25 mouse cellular contexts compared by ENCODE assay signal in the genomic region with DNA sequence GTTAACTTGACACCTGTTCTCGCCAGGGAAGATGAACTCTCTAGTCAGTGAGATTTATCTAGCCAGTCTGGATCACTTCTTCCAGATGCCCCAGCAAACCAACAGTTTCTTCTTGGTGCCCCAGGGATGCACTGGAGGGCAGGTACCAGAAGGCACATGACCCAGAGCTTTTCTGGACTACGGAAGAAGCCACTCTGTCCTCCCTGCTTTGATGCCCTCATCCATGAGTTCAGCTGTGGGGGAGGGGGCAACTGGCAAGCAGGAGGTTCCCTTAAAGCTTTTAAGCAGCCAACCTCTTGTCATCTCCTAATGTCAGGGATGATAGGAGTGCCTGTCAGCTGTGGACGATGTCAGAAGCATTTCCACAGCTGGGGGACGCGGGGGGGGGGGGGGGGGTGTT. TPM values are rescaled to one million over a fixed set of nuclear protein-coding genes. Genes with fewer than 3 reads are reported as not detected.
DNase-seq lines count a peak whose midpoint lies in the region; ATAC-seq and TF ChIP-seq lines count a peak whose summit lies in the region.
"Had no signal": no experiment of that assay in that cellular context is flagged by ENCODE, and none has a peak within 500 bp of the region (broad histone marks: within the 10 kb centered on the region; RNA-seq: fewer than 3 reads in every experiment).

No protein-coding gene starts in this region.

- no peaks in the 10 kb centered on the region for H3K27me3 ChIP-seq in embryonic facial prominence, embryonic 11.5 days (ENCODE audit: control insufficient read depth, insufficient read depth, low read length)
- H3K27me3 ChIP-seq in embryonic facial prominence, embryonic 10.5 days (replicated peaks; ENCODE audit: low read depth, poor library complexity, severe bottlenecking) = no peaks in the 10 kb centered on the region
- no peaks in the 10 kb centered on the region for H3K27me3 ChIP-seq in heart, postnatal 0 days (ENCODE audit: control insufficient read depth, insufficient read depth, low read length)
- H3K27me3 ChIP-seq: embryonic facial prominence, embryonic 13.5 days; embryonic facial prominence, embryonic 15.5 days; forebrain, embryonic 12.5 days had no signal

- intact Hi-C loops in heart, postnatal 25 days (cut with DNase I) = no loop called here

- TF ChIP-seq CTCF in heart, postnatal 0 days (IDR thresholded peaks at IDR 0.05; ENCODE audit: low read depth) = no peak

- no peak overlapping the region for H3K27ac ChIP-seq in embryonic facial prominence, embryonic 11.5 days (replicated peaks; ENCODE audit: low read depth, low read length)
- no peak overlapping the region for H3K27ac ChIP-seq in embryonic facial prominence, embryonic 10.5 days (replicated peaks)
- H3K27ac ChIP-seq in heart, postnatal 0 days (ENCODE audit: low read depth) = no peak overlapping the region
- H3K27ac ChIP-seq: embryonic facial prominence, embryonic 13.5 days; embryonic facial prominence, embryonic 15.5 days; forebrain, embryonic 12.5 days had no signal

- H3K9ac ChIP-seq in embryonic facial prominence, embryonic 11.5 days (replicated peaks; ENCODE audit: low read length) = no peak overlapping the region
- H3K9ac ChIP-seq in heart, postnatal 0 days (replicated peaks; ENCODE audit: low read depth, low read length) = no peak overlapping the region
- H3K9ac ChIP-seq: embryonic facial prominence, embryonic 13.5 days; embryonic facial prominence, embryonic 15.5 days; forebrain, embryonic 12.5 days had no signal

- H3K4me2 ChIP-seq in embryonic facial prominence, embryonic 11.5 days (ENCODE audit: low read depth, low read length) = no peak overlapping the region
- no peak overlapping the region for H3K4me2 ChIP-seq in heart, postnatal 0 days (ENCODE audit: low read depth, low read length)
- H3K4me2 ChIP-seq: embryonic facial prominence, embryonic 13.5 days; embryonic facial prominence, embryonic 15.5 days; forebrain, embryonic 12.5 days had no signal

- no peaks in the 10 kb centered on the region for H3K9me3 ChIP-seq in embryonic facial prominence, embryonic 11.5 days (replicated peaks; ENCODE audit: control insufficient read depth, low read length)
- no peaks in the 10 kb centered on the region for H3K9me3 ChIP-seq in embryonic facial prominence, embryonic 10.5 days
- H3K9me3 ChIP-seq in heart, postnatal 0 days (replicated peaks; ENCODE audit: control insufficient read depth, low read length) = no peaks in the 10 kb centered on the region
- H3K9me3 ChIP-seq: embryonic facial prominence, embryonic 13.5 days; embryonic facial prominence, embryonic 15.5 days; forebrain, embryonic 10.5 days; forebrain, embryonic 12.5 days had no signal

- H3K4me3 ChIP-seq in embryonic facial prominence, embryonic 11.5 days (ENCODE audit: low read depth, low read length) = no peak overlapping the region
- H3K4me3 ChIP-seq in embryonic facial prominence, embryonic 10.5 days = no peak overlapping the region
- no peak overlapping the region for H3K4me3 ChIP-seq in heart, postnatal 0 days (ENCODE audit: low read depth, low read length)
- H3K4me3 ChIP-seq: embryonic facial prominence, embryonic 13.5 days; embryonic facial prominence, embryonic 15.5 days; erythroblast, embryonic 14.5 days; forebrain, embryonic 10.5 days; forebrain, embryonic 12.5 days had no signal

- H3K36me3 ChIP-seq in embryonic facial prominence, embryonic 11.5 days (replicated peaks; ENCODE audit: control insufficient read depth, insufficient read depth, low read depth, low read length) = no peaks in the 10 kb centered on the region
- H3K36me3 ChIP-seq in embryonic facial prominence, embryonic 10.5 days (replicated peaks) = no peaks in the 10 kb centered on the region
- no peaks in the 10 kb centered on the region for H3K36me3 ChIP-seq in heart, postnatal 0 days (replicated peaks; ENCODE audit: control insufficient read depth, insufficient read depth, low read length)
- H3K36me3 ChIP-seq: embryonic facial prominence, embryonic 13.5 days; embryonic facial prominence, embryonic 15.5 days; forebrain, embryonic 10.5 days; forebrain, embryonic 12.5 days had no signal

- 55% methylated on average over 4 of the region's 5 CpGs for WGBS in embryonic facial prominence, embryonic 11.5 days
- 46% methylated on average over 4 of the region's 5 CpGs for whole genome bisulfite sequencing in embryonic facial prominence, embryonic 10.5 days
- 34% methylated on average over 5 of the region's 5 CpGs for WGBS in heart, postnatal 0 days

- 0 out of 2 replicates have a peak, but pooled peaks have one; percentile 34 for ATAC-seq in embryonic facial prominence, embryonic 11.5 days (replicated peaks; ENCODE audit: insufficient number of reproducible peaks, low FRiP score, low TSS enrichment, low read depth)
- ATAC-seq in heart, postnatal 0 days (ENCODE audit: insufficient read depth, low read depth) = peak; percentile 49; the same call in 1 of the 2 replicates
- ATAC-seq: forebrain, embryonic 14.5 days; forebrain, embryonic 16.5 days had no signal

- no peak for TF ChIP-seq EP300 in heart, postnatal 0 days (IDR thresholded peaks at IDR 0.05; ENCODE audit: low read depth)

- DNase-seq in embryonic facial prominence, embryonic 11.5 days (ENCODE audit: low spot score) = no peak
- no peak for DNase-seq in embryonic facial prominence, embryonic 10.5 days (ENCODE audit: low spot score)
- no peak for DNase-seq in heart, postnatal 0 days (ENCODE audit: low spot score)
- no peak for DNase-seq in heart, adult 8-10 months (ENCODE audit: low spot score)
- DNase-seq in heart, postnatal 4 days = peak; percentile 51
- no peak for DNase-seq in heart, postnatal 25 days (ENCODE audit: low spot score)
- DNase-seq: adrenal gland, adult 2 months; adrenal gland, postnatal 10 days; adrenal gland, postnatal 25 days; cerebellum, adult 11 months; cerebellum, adult 18-20 months; cerebellum, adult 8-10 months; cerebellum, adult 9-11 months; cerebellum, postnatal 14 days; cerebellum, postnatal 36 days had no signal

- H3K4me1 ChIP-seq in embryonic facial prominence, embryonic 11.5 days (ENCODE audit: control insufficient read depth, insufficient read depth, low read length) = no peaks in the 10 kb centered on the region
- H3K4me1 ChIP-seq in embryonic facial prominence, embryonic 10.5 days = peaks cover 17% of the 10 kb centered on the region
- no peaks in the 10 kb centered on the region for H3K4me1 ChIP-seq in heart, postnatal 0 days (ENCODE audit: control insufficient read depth, insufficient read depth)

RNA-seq across cellular contexts. Expression of a gene that starts 25.8 kb away (rescaled TPM):
- 0.54 and 0.74 TPM in 2 replicates for polyA plus RNA-seq in embryonic facial prominence, embryonic 11.5 days (2014; fragmentation: Nextera tagmentation; extraction: Ambion mirVana)
- 0.62 and 1.1 TPM in 2 replicates for polyA plus RNA-seq in embryonic facial prominence, embryonic 10.5 days (2016; fragmentation: Nextera tagmentation; extraction: Ambion mirVana)
- total RNA-seq in heart, postnatal 0 days (2014; rRNA removed; ENCODE audit: low replicate concordance) = 0.62 TPM in 1 of 2 replicates, not detected in the other
- polyA plus RNA-seq in heart, postnatal 0 days (2015; fragmentation: Nextera tagmentation; extraction: Ambion mirVana) = 0.08 and 0.18 TPM in 2 replicates
- total RNA-seq in heart, adult 8-10 months (2022) = not detected
- under 1 TPM in 1 of 2 experiments, not detected in 1; 0.60 TPM for total RNA-seq in heart, postnatal 4 days (2021)
- total RNA-seq in heart, postnatal 25 days (2021) = not detected
- total RNA-seq: adrenal gland, postnatal 25 days; common myeloid progenitor, adult 5-6 weeks; MEL had no signal
- polyA plus RNA-seq: adrenal gland, adult 2 months; erythroblast, embryonic 14.5 days had no signal

RNA-seq across cellular contexts. Expression of a gene that starts 53.8 kb away (rescaled TPM):
- 0.70 and 0.72 TPM in 2 replicates for polyA plus RNA-seq in embryonic facial prominence, embryonic 11.5 days (2014; fragmentation: Nextera tagmentation; extraction: Ambion mirVana)
- 0.17 and 0.38 TPM in 2 replicates for polyA plus RNA-seq in embryonic facial prominence, embryonic 10.5 days (2016; fragmentation: Nextera tagmentation; extraction: Ambion mirVana)
- 3.4 and 7.7 TPM in 2 replicates for total RNA-seq in heart, postnatal 0 days (2014; rRNA removed; ENCODE audit: low replicate concordance)
- polyA plus RNA-seq in heart, postnatal 0 days (2015; fragmentation: Nextera tagmentation; extraction: Ambion mirVana) = 1.7 and 2.0 TPM in 2 replicates
- total RNA-seq in heart, adult 8-10 months (2022) = 10 to 100 TPM in 3 of 4 experiments, 1 to 10 TPM in 1; 9.4 to 13.9 (median 11.5) TPM
- total RNA-seq in heart, postnatal 4 days (2021) = 10 to 100 TPM; 14.8 to 14.9 TPM
- 10 to 100 TPM; 16.2 to 16.7 TPM for total RNA-seq in heart, postnatal 25 days (2021)
- total RNA-seq: common myeloid progenitor, adult 5-6 weeks; ES-E14; MEL had no signal
- polyA plus RNA-seq: erythroblast, embryonic 14.5 days had no signal
